Mouse (Mus musculus) cerebellum, adult 11 months (tissue): Measurements from ENCODE around the gene Lrmda.

Experiments
- DNase-seq: peaks from one replicate; pipeline ENCODE4 v3.0.0; 2022

Gene Lrmda

DNA sequence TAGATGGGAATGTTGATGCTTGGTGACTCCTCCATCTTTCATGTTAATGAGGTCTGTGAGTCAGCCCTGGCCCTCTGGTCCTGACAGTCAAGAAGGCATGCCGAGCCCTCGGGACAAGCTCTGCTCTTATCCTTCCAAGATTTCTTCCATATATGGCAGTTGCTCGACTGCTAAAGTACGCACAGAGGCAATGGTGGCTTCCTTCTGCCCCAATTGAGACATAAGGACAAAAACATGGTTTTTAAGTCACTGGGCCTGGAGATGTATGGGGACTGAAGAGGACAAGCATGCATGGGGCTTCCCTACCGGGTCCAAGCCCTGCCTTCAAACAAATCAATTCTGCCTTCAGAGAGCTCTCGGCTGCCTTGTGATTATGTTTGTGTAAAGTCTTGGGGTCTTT is 793.3 kb downstream of the Lrmda start:
- DNase-seq: no peak

DNA sequence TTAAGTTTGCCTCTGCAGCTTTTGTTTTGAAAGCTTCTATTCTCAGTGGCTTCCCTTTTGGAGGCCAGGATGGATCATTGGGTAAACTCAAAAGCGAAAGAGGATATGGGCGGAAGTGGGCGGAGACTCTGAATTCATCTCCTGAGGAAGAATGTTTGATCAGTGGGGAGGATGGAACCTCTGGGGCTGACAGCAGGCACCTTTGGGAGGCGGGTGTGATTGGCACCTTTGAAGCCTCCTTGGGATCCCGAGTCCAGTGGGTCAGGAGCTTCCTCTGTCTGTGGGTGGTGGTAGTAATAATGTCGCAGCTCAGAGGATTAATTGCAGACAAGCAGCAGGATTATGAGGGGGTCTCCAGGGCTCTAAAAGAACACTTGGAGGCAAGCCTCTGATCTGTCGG is 793.9 kb downstream of the Lrmda start:
- no peak for DNase-seq

DNA sequence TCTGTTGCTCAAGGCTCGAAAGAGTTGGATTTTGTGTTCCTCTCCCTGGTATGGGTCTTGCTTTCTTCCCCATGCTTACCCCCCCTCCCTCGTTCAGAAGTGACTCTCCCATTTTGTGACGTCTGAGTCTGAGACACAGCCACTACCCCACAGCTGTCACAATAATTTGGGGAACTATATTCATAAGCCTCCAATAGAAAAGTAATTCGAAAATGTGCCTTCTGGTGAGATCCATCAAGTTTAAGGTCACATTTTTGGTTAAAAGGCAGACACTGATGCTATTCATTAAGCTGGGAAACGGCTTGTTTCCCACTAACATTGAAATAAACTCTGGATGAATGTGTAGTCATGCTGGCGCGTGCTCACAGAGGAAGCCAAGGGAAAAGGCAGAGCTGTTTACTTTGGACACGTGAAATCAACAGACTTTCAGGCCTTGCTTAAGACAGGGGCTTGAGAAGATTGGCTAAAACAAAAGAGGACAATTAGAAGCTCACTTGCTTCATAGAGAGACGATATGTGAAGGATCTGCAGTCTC is 795.4 kb downstream of the Lrmda start:
- DNase-seq: no peak

DNA sequence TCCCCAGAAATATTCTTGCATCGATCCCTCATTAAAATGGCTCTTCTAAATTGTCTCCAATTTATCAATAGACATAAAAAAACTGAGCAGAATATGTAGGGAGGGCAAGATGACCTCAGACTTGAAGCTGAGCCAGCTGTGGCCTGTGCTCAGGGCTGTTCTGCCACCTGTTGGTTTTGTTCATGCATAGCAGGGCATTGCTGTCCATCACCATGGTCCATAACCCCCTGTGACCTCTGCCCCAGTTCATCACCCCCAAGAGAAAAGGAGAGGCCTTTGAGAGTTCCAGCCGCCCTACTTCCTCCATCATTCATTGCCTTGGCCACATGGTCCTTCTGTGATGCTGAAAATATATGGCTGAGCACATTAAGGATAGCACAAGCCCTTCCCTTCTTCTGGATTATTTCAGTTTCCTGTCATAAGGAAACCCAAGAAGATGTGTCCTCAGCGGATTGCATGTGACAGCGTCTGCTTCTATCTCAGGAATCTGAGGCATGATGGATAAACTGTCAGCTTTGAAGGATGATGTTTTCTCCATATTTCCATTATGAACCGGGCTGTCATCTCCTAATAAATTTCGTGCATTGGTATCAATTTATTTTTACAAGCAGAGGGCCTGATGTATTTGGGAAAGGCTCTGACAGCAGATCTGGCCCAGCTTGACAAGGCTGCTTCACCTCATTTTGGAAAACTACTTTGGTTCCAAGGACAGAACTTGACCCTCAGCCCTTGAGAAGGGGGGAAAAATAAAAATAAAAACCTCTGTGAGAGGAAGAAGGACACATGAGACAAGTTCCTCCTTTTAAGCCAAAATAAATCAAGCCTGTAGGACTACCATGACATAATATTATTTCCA is 798.1 kb downstream of the Lrmda start:
- no peak for DNase-seq

DNA sequence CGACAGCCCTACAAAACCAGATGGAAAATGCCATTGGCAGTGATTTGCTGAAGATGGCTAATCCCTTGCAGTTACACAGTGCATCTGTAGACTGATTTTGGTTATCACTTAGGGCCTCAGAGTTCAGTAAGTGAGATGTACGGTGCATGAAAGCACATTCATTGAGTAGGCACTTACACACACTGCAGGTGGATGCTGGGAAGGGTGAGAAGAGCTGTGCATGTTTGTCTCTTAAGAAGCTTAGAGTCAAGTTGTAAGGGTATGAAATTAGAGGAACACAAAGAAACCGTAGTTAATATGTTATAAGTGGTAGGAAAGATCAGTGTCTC is 798.7 kb downstream of the Lrmda start:
- no peak for DNase-seq

DNA sequence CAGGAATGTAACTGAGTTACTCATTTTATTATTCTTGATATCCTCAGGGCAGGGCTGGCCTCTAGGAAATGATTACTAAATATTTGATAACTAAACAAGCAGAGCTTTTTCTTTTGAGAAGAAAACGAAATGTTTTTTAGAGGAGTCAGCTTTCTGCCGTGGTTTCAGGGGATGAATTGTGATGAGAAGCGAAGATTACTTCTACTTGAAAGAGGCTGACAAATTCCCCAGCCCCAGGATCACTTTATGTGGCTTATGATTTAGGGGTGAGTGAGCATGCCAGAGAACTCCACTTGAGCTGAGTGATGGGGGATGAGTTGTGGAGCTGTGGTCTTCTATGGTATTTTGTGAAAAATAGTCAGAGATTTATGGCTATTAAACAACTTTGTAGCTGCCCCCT is 803.4 kb downstream of the Lrmda start:
- no peak for DNase-seq

DNA sequence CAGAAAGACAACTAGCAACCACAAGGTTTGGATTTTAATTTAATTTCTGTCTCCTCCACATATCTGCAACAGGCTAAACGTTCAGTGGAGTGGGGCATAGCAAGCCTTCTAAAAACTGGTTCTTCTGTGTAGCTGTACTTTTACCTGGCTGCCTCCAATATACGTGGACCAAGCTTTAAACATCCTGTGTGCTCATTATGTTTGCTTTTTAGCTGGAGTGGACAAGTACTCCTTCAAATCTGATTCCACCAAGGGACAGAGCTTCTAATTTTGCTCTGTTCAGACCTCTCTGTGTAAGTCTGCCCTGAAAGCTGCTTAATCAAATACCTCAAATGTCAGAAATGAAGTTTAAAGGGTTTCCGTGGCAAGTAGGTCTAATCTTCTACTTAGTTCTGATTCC is 807.3 kb downstream of the Lrmda start:
- no peak for DNase-seq

DNA sequence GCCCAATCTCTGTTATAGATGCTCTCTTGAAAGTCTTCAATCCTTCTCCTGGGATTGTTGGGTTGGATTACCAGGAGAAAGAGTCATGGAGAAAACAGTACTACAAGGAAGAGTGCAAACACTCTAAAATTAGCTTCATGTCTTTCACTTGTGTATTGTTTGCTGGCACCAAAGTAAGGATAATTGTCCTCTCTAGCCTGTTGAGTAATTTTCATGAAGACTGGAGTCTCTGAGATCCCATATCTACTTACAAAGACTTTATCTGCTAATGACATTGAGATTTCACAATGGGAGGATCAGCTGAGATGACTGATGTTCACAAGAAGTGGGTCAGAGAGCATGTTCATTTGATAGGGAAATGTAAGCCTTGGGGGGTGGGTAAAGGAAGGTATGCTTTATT is 817.5 kb downstream of the Lrmda start:
- DNase-seq: no peak

DNA sequence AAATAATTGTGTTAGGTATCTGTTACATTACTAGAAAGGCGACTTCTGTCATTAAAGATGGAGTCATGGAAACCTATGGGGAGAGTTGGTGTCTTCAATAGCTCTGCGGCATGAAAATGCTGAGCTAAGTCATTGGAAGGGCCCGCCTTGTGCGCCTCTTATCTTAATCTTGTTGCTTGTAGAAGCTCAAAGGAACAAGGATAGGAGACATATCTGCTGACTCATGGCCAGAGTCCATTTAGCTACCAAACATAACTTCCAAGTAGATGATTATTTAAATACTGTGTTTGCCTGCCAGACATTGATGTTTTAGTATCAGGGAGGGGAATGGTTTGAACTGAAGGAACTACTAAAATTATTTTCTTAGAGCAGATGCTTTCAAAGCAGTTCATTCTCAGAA is 821.6 kb downstream of the Lrmda start:
- no peak for DNase-seq

DNA sequence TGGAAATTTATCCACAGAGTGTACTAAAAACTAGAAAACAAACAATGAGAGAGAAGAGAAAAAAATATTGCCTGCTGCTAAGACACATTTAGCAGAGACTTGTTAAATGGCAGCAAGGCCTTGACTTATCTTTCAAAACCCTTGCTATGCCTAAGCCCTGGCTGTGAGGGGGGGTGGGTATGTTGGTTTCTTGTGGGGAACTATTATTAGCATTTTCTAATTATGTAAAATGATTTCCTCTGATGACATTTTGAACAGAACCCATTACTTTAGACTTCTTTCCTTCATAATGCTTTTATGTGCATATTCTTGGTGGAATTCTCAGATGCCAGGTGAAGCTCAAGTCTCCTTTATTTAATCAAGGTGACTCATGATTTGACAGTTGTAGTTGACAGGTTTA is 824.5 kb downstream of the Lrmda start:
- no peak for DNase-seq

DNA sequence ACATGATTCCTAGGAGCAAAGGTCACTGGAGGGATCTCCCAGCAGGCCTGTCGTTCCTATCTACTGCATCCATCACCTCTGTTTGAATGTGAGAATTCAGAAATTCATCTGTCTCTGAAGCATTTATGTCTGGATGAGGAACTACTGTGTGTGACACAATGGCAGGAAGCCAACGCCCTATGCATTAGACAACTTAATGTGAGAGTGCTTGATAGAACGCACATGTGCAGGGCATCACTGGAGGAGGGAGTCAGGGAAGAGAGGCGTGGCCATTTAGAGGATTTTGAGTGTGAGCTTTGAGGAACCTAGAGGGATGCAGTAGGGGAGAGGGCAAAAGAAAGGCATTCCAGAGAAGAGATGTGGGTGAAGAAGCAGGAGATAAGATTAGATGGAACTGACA is 825.9 kb downstream of the Lrmda start:
- no peak for DNase-seq

DNA sequence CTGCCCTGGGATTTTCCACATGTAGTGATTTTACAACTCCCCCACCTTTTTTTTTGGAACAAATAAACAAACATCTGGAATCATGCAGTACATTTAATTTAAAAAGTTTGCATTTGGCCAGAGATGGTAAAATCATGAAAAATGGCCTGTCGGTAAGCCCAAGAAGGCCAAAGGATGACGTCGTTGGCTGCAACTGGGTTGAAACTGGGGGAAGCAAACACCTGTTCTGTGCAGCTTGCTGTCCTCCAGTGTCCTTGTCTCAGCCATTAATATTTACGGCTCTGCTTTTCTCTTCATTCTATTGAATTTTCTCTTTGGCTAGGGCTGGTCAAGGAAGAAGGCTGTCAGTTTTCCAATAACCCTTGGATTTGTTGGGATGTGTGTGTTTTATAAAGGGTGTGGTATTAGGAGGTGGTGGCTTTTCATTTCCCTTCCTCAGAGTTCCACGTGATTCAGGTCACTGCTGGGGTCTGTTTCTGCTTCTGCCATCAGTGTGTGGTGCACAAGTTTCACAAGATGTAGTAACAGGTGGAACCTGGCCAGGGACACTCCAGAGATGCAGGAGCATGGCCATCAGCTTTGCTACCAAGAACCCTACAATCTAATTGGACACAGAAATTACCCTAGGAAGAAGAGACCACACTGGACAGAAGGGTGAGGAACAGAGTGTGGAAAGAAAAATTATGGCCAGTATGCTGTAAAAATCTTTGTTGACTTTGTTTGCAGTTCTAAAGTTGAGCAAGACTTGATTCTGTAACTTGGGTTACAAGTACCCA is 827.7 kb downstream of the Lrmda start:
- DNase-seq: no peak

DNA sequence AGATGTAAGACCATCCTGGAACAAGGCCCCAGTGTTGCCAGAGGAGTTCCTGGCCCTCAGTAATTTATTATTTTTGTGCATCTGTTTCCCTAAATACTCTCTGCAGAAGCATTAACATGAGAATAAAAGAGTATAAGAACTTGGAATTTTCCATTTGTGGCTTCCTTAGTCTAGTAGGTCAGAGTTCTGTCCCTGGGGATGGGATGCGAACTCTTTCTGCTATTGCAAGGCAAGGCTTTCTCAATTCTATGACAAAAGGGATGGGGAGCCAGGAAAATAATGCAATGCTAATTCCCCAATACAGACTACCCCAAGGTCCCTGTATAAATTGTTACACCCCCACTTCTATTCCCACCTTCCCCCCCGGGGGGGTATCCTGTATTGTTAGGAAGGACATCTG is 829.6 kb downstream of the Lrmda start:
- no peak for DNase-seq

DNA sequence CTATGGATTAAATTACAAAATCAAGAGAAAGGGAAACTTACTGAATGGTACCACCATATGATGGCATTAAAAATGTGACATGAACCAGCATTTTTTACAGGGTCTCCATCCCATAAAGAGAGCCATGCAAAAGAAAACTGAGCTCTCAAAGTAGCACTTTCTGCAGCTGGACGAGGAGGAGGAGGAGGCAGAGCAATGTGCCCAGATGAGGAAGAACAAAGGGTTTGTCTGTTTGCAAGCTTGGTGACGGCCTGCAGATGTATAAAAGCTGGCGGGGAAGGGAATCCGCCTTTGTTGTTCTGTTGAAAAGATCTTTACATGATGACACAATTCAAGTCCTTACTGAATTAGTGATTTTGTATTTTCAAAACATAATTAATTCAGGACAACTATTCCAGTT is 841.1 kb downstream of the Lrmda start:
- DNase-seq: no peak

DNA sequence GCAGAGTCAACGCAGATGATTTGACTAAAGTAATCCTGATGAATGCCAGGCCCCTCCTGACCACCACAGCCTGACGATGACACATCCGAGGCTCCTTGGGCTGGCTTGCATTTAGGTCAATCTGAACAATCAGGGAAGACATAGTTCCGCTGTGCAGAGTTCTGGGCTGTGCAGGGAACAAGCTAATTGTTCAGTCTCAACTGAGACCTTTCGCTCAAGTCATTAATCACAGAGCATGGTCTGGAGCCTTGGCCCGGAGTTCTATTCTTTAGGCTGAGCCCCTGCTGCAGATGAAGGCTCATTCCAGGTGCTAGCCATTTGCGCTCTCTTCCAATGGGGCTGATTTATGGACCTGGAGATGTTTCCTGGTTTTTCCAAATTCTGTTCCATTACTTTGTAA is 844.6 kb downstream of the Lrmda start:
- DNase-seq: no peak

DNA sequence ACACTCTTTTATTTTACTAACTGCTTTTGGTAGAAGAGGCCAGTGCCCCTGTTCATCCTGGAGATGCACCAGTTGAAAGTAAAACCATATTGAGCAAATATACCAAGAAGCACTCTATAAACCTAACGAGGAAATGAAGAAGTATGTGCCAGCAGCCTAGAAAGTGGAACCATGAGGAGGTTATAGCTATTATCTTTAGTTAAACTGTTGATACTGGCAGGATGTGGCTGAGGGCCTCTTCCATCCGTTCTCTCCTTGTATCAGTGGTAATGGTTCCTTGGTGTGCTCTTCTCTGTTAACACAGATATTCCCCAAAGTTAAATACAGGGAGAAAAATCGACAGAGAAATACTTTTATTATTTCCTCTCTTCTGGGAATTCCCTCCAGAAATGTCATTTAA is 855.1 kb downstream of the Lrmda start:
- no peak for DNase-seq

DNA sequence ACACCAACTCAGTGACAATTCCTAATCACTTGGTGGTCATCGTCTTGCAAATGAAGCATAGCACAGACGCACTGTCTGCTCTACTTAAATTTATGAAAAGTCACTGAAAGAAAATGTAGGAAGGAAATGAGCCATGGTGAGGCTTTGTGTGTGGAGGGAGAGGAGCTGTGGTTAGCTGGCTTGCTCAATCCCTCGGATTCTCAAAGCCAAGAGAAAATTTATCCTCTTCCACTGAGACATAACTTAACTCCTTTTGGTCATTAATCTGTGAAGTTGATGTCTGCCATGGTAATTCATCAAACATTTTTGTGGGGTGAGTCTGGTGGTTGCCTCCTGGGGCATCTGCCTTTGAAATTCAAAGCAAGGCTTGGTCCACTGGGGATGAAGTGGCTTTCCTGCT is 867.7 kb downstream of the Lrmda start:
- no peak for DNase-seq

DNA sequence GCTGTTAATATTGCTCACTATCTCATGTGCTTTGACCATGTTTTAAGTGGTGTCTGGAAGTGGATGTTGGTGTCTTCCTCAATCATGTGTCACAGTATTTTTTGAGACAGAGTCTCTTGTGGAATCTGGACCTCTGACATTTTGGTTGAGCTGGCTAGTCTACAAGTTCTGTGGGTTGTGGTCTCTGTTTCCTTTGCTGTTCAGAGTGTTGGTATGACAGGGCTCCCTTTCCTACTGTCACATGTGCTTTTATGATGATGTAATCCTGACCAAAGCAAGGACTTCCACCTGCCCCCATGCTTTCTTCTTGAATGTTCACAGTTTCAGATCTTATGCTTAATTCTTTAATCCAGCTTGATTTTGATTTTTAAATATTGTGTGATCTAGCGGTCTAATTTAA is 879.8 kb downstream of the Lrmda start:
- DNase-seq: no peak

DNA sequence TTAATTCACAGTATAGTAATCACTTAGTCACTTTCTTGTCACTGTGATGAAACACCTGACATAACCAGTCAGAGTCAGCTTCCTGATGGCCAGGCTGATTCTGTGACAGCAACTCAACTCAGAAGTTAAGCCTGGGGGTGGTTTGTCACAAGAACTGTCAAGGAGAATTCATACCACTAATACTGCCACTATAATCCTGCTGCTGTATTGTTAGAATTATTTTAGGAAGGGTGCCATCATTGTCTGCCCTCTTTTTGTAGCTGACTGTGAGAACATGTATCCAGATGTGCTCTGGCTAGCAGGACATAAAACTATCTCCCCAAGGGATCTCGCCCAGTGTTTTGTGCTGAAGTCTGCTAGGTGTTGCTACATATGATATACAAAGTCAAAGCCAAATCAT is 882.6 kb downstream of the Lrmda start:
- no peak for DNase-seq

DNA sequence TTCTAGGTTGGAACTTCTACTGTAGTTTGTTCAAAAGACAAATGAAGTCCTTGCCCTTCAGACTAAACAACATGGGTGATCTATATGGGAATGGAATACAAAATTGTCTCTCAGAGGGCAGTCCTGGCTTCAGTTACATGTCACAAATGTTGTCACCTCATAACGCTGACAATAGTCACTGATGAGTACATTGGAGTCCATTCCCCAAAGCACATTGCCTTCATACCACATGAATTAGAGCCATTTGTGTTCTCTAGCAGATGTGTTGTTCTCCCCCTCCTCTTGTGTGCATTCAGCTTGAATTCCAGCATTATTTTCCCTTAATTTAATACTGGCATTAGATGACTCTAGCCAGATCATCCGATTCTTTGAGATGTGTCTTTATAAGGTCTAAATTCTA is 883.4 kb downstream of the Lrmda start:
- no peak for DNase-seq

DNA sequence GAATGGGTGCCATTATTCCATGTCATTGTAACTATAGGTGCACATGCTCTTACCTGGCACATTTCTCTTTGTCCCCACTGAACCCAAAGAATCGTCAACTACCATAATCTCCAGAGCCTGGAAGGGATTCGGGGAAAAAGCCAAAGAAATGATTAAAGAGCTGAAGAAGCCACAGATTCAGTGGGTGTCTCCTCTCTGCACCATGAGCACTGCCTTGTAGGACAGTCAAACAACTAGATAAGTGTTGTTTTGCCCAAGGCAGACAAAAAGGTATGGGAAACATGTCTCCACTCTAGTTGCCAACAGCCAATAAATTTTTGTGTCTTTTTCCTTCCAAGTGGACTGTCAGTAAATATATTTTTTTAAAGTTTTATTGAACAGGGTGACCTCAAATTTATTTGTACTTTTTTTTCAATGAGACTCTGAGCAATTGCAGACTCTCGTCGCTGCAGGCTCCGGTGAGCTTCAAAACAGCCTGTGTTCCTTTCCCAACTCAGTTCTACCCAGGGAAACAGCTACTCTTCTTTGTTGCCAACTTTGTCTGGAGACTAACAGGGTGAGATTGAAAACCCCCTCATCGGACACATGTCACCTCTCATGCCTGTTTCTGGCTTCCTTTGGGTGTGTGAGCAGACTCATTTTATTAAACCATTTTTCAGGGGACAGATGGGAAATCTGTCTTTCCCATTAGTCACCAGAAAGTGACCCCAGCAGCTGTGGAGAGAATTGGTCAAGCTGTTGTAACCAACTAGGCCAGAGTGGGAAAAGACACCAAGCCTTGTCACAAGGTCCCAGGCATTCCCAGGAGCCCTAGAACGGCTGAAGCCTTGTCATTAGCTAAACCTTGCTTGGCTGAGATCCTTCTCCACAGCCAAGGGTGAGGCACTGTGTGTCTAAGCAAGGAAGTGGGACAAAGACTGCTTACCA is 886.5 kb downstream of the Lrmda start:
- no peak for DNase-seq

DNA sequence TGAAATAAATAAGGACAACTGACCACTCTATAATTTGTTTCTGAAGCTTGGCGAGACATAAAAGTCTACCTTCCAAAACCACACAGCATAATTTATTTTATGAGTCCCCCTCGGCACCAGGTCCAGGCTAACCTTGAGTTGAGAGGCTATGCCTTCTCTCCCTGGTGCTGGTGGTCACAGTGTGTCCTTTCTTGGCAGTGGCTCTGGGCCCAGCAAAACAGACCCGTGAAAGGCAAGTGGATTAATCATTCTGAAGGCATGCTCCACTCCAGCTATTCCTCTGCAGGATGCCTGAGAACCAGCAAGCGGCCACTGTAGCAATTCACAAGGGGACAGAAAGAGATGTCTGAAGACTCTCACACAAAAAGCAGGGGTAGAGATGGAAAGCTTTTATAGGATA is 887.2 kb downstream of the Lrmda start:
- DNase-seq: no peak

DNA sequence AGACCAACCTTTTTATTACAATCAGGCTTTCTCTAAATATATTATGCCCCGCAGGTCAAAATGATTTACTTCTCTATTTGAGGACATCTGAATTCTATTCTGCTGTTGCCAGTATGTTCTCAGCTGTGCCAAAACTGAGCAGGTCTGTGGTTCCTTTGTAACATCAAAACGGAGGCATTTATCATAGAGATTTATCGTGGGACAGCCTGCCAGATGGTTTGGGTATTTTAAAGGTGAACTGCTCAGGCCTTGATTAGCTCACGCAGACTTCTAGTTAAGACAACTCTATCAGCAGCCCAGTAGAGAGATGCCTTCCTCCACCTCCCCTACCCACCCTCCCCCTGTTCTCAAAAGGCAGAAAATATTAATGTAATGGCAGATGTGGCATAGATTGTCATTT is 887.7 kb downstream of the Lrmda start:
- DNase-seq: no peak
